Mouse (Mus musculus) C3H10T1/2 (cell line): ENCODE data around the gene Noct. TPM values are rescaled to one million over a fixed set of nuclear protein-coding genes. Genes with fewer than 3 reads are reported as not detected.

ENCODE experiments used
- polyA plus RNA-seq, 2 experiments: library from polyadenylated mRNA; unstranded; fragments of >200 nt; fragmentation: generic; extraction: Trizol; gene quantifications; one replicate each; pipeline ENCODE4 v1.2.1; 2012; ENCODE audit warnings: missing spikeins in 2 of 2

Noct gene
- 1 to 10 TPM; 2.0 to 6.6 TPM for polyA plus RNA-seq

DNA sequence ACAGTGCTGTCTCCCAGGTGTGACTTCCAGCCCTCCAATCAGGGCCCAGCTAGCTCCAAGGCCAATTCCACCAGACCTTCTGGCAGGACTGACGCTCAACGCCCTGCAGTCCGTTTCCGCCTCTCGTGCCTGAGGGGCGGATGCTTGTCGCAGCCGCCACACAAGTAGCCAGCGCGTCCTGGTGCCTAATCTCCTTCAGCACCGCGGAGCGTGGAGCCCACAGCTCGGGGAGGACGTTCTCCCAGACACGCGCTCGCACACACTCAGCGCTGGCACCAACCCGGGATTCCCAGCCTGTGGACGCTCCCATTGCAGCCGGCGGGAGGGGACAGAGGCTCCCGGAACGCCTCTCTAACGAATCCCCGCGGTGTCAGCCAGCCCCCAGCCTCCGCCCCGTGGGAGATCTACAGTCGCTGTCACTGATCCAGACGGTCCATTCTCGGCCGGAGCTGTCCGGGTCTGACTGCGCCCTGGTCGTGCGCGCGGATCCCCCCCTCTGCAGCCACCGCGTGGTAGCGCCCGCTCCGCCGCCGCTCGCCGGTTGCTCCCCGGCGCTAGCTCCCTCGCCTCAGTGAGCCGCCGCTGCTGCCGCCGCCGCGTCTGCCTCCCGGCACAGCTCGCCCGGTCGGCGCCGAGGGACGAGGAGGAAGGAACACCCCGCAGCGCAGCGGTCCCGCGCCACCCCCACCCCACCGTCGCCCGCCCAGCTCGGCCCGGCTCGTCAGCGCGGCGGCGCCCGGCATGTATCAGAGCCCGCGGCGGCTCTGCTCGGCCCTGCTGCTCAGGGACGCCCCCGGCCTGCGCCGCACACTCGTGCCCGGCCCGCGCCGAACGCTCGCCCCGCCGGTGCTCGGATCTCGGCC lies at the start of gene Noct:
Gene Noct (plus strand): TSS at position 85 of the 863 bp plus-strand sequence.

Other genes with a start within 250 kb of the Noct start
- 10 to 100 TPM in 1 of 2 experiments, 1 to 10 TPM in 1; 2.2 to 17.5 TPM for gene Elf2, start 116.2 kb downstream of the Noct start, polyA plus RNA-seq
- gene Mgarp, start 172.3 kb downstream of the Noct start, polyA plus RNA-seq: under 1 TPM; 0.15 to 0.77 TPM
- 100 to 1,000 TPM; 240 to 524 TPM for gene Ndufc1, start 184.5 kb downstream of the Noct start, polyA plus RNA-seq
- 1 to 10 TPM; 3.8 to 4.7 TPM for gene Naa15, start 190.7 kb downstream of the Noct start, polyA plus RNA-seq